Comparison of ENCODE assay signal across 8 mouse cellular contexts in genomic region chr13:30259912-30260560, GRCm38 (mm10).
A peak's percentile ranks its signal among the peaks of the same experiment; 100 is the strongest.
DNase-seq lines count a peak whose midpoint lies in the region; ATAC-seq lines count a peak whose summit lies in the region.

No protein-coding gene starts in this region.

- ATAC-seq in cerebellum, adult (ENCODE audit: insufficient number of reproducible peaks, low FRiP score, low TSS enrichment): peak; percentile 69
- ATAC-seq in forebrain, embryonic 14.5 days: peak; percentile 66

- H3K4me1 ChIP-seq in forebrain, embryonic 14.5 days (ENCODE audit: control insufficient read depth, insufficient read depth, low read length): no peaks in the 10 kb centered on the region
- peaks cover 6% of the 10 kb centered on the region for H3K4me1 ChIP-seq in hindbrain, embryonic 10.5 days (replicated peaks)

- no peaks in the 10 kb centered on the region for H3K27me3 ChIP-seq in forebrain, embryonic 14.5 days (replicated peaks; ENCODE audit: control insufficient read depth, insufficient read depth, low read length)
- H3K27me3 ChIP-seq in hindbrain, embryonic 10.5 days (ENCODE audit: insufficient read depth, poor library complexity, severe bottlenecking): no peaks in the 10 kb centered on the region

- H3K4me3 ChIP-seq in forebrain, embryonic 14.5 days (ENCODE audit: low read depth, low read length): no peak overlapping the region
- no peak overlapping the region for H3K4me3 ChIP-seq in hindbrain, embryonic 10.5 days

- no peaks in the 10 kb centered on the region for H3K36me3 ChIP-seq in forebrain, embryonic 14.5 days (ENCODE audit: control insufficient read depth, insufficient read depth, low read length)
- H3K36me3 ChIP-seq in hindbrain, embryonic 10.5 days: no peaks in the 10 kb centered on the region

- H3K4me2 ChIP-seq in forebrain, embryonic 14.5 days (ENCODE audit: low read length): no peak overlapping the region

- H3K9ac ChIP-seq in forebrain, embryonic 14.5 days (ENCODE audit: low read length): no peak overlapping the region

- H3K27ac ChIP-seq in forebrain, embryonic 14.5 days (ENCODE audit: low read depth, low read length): no peak overlapping the region
- no peak overlapping the region for H3K27ac ChIP-seq in hindbrain, embryonic 10.5 days

- H3K9me3 ChIP-seq in forebrain, embryonic 14.5 days (replicated peaks; ENCODE audit: control insufficient read depth, low read length): no peaks in the 10 kb centered on the region
- H3K9me3 ChIP-seq in hindbrain, embryonic 10.5 days: no peaks in the 10 kb centered on the region

- 11% methylated on average over 8 of the region's 8 CpGs for WGBS in forebrain, embryonic 14.5 days
- 13% methylated on average over 8 of the region's 8 CpGs for WGBS in hindbrain, embryonic 10.5 days

- peak; percentile 56 for DNase-seq in Muller cell, postnatal 12 days (ENCODE audit: inconsistent ontology term)
- DNase-seq in forebrain, embryonic 14.5 days (ENCODE audit: low spot score): peak; percentile 90
- peak; percentile 77 for DNase-seq in hindbrain, embryonic 10.5 days (ENCODE audit: low spot score)
- DNase-seq in layer of hippocampus, adult 9-10 months (ENCODE audit: low spot score): peak; percentile 51
- peak; percentile 78 for DNase-seq in lung, postnatal 14 days
- peak; percentile 78 for DNase-seq in retina, postnatal 7 days (ENCODE audit: low read depth, low spot score)
- DNase-seq in urinary bladder, postnatal 10 days (ENCODE audit: low spot score): peak; percentile 22

Comparison
In these comparisons a context has a peak if more than half of its experiments do, and no peak if none do; other contexts are left out.
1. DNase-seq: peak in every context shown above with its lines; median percentile 90 in forebrain, embryonic 14.5 days; 78 in lung, postnatal 14 days; 78 in retina, postnatal 7 days; 77 in hindbrain, embryonic 10.5 days; 56 in Muller cell, postnatal 12 days; 51 in layer of hippocampus, adult 9-10 months; 22 in urinary bladder, postnatal 10 days.